Mouse (Mus musculus) liver, embryonic 14.5 days (tissue): ENCODE data around the gene Knstrn. TPM values are rescaled to one million over a fixed set of nuclear protein-coding genes. Genes with fewer than 3 reads are reported as not detected.
A peak's percentile ranks its signal among the peaks of the same experiment; 100 is the strongest.

Experiments
- ATAC-seq: fragments of 200-750 bp; cut with Nextera tagmentation; 2 replicates; pipeline ENCODE4 v1.8.0; 2017; ENCODE audit warnings: moderate number of reproducible peaks, mild to moderate bottlenecking, moderate library complexity; ENCODE audit not compliant: insufficient read depth
- DNase-seq, 3 experiments: peaks; one replicate each; pipeline ENCODE4 v3.0.0-alpha.2; 2012 to 2013; ENCODE audit warnings: low read depth in 3 of 3, low spot score in 3 of 3
- H3K27ac ChIP-seq: fragments of 300-500 bp; sonication (generic); 2 replicates; pipeline ENCODE4 v1.5.1; 2014; ENCODE audit warnings: moderate library complexity, mild to moderate bottlenecking, control low read depth, inconsistent platforms
- H3K27me3 ChIP-seq: fragments of 300-500 bp; sonication (generic); 2 replicates; pipeline ENCODE4 v1.6.1; 2014; ENCODE audit warnings: mild to moderate bottlenecking, low read length, moderate library complexity; ENCODE audit not compliant: control insufficient read depth, insufficient read depth
- H3K36me3 ChIP-seq: fragments of 300-500 bp; sonication (generic); replicated peaks from 2 replicates; pipeline ENCODE4 v1.6.1; 2014; ENCODE audit warnings: low read depth; ENCODE audit not compliant: control insufficient read depth, insufficient read depth
- H3K4me1 ChIP-seq, 2 experiments: fragments of 200-500 bp in 1 of 2; fragments of 300-500 bp in 1 of 2; sonication (generic) in 1 of 2; replicated peaks; 2 replicates each; pipeline ENCODE4 v1.6.1; 2012 to 2014; ENCODE audit warnings: antibody characterized with exemption in 1 of 2, inconsistent platforms in 1 of 2, low read length in 1 of 2; ENCODE audit not compliant: control insufficient read depth in 2 of 2, insufficient read depth in 2 of 2
- H3K4me2 ChIP-seq: fragments of 300-500 bp; sonication (generic); 2 replicates; pipeline ENCODE4 v1.6.1; 2014; ENCODE audit warnings: low read depth, mild to moderate bottlenecking, control low read depth, moderate library complexity
- H3K4me3 ChIP-seq, 2 experiments: fragments of 200-500 bp in 1 of 2; fragments of 300-500 bp in 1 of 2; sonication (generic) in 1 of 2; 2 replicates each; pipeline ENCODE4 v1.5.1; 2012 to 2014; ENCODE audit warnings: low read depth in 2 of 2, low read length in 2 of 2, mild to moderate bottlenecking in 2 of 2, control low read depth in 1 of 2, inconsistent platforms in 1 of 2, moderate library complexity in 1 of 2; ENCODE audit not compliant: insufficient read depth in 1 of 2
- H3K9ac ChIP-seq: fragments of 300-500 bp; sonication (generic); replicated peaks from 2 replicates; pipeline ENCODE4 v1.6.1; 2014; ENCODE audit warnings: mild to moderate bottlenecking, control low read depth, moderate library complexity
- H3K9me3 ChIP-seq: fragments of 300-500 bp; sonication (generic); 2 replicates; pipeline ENCODE4 v1.6.1; 2016; ENCODE audit warnings: low read length, mixed read lengths; ENCODE audit not compliant: control insufficient read depth
- CTCF ChIP-seq: IDR thresholded peaks from 2 replicates; pipeline ENCODE4 v1.5.1; 2016; ENCODE audit warnings: antibody characterized with exemption, low read depth, control low read depth
- EP300 ChIP-seq: IDR thresholded peaks from 2 replicates; pipeline ENCODE4 v1.6.1; 2016; ENCODE audit warnings: antibody characterized with exemption, low read depth
- WGBS: fragments of 180-500 bp; shearing (Covaris S2); extraction: QIAGEN DNeasy Blood & Tissue Kit; methylation state at CpG from one replicate; pipeline ENCODE4 v1.1.7; 2014; ENCODE audit not compliant: insufficient replicate concordance; 5-methylcytosine and 5-hydroxymethylcytosine counted together
- polyA plus RNA-seq, 2 experiments: library from polyadenylated mRNA; depleted of rRNA in 1 of 2; stranded (reverse) in 1 of 2; unstranded in 1 of 2; fragments of >200 nt; fragmentation: Nextera tagmentation in 1 of 2; extraction: Ambion mirVana in 1 of 2; gene quantifications; 2 replicates each; pipeline versions ENCODE4 v1.2.1 to v1.2.3; 2012 to 2014

Knstrn gene
- polyA plus RNA-seq, 2 experiments: 50.8 to 84.7 TPM

DNA sequence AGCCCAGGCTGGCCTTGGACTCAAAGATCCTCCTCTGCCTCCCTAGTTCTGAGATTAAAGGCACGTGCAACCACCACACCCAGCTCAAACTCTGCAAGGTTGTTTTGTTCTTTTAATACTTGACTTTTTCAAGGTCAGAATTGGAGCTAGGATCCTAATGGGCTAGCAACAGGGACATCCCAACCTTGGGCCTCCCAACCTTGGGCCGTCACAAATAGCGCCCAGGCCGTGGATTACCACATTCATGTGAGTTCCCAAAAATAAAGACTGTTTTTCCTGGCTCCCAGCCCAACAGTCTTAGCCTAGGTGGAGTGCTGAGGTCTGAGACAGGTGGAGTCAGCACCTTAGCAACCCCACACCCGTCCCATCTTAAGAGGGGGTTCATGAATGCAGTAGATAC lies 68.2 kb downstream of the Knstrn start:
- Histone ChIP-seq H3K4me1 (peaks cover 6 to 8% of the 10 kb centered on the region in 2 experiments), H3K36me3 (no peaks in the 10 kb centered on the region; the same call in 1 of the 2 replicates), H3K27ac (no peak overlapping the region), H3K9ac (no peak overlapping the region), H3K27me3 (no peaks in the 10 kb centered on the region), H3K9me3 (no peaks in the 10 kb centered on the region), H3K4me3 (no peak overlapping the region), H3K4me2 (no peak overlapping the region)
- ATAC-seq: no peak
- 79% methylated on average over 5 of the region's 5 CpGs for WGBS
- no peak for TF ChIP-seq CTCF
- no peak for TF ChIP-seq EP300
- no peak for DNase-seq

- peak overlapping the region; percentile 53 to 59 for H3K4me3 ChIP-seq
- ATAC-seq (peak; percentile 43), DNase-seq (peak in 1 of 3 experiments; percentile 62)
- no peaks in the 10 kb centered on the region for H3K27me3 ChIP-seq
- H3K27ac ChIP-seq: peak overlapping the region; percentile 29; the same call in 1 of the 2 replicates
- H3K4me1 ChIP-seq: peaks cover 13 to 17% of the 10 kb centered on the region in 2 experiments
- H3K9ac ChIP-seq: peak overlapping the region; percentile 53
- no peaks in the 10 kb centered on the region for H3K9me3 ChIP-seq
- no peaks in the 10 kb centered on the region for H3K36me3 ChIP-seq
- no peak for TF ChIP-seq EP300
- peak; percentile 100 for TF ChIP-seq CTCF
- H3K4me2 ChIP-seq: peak overlapping the region; percentile 90
- WGBS: 4% methylated on average over 32 of the region's 32 CpGs
These were observed 69.3 kb downstream of the Knstrn start for GRCm38 (mm10) chr2:118882840-118883679.

DNA sequence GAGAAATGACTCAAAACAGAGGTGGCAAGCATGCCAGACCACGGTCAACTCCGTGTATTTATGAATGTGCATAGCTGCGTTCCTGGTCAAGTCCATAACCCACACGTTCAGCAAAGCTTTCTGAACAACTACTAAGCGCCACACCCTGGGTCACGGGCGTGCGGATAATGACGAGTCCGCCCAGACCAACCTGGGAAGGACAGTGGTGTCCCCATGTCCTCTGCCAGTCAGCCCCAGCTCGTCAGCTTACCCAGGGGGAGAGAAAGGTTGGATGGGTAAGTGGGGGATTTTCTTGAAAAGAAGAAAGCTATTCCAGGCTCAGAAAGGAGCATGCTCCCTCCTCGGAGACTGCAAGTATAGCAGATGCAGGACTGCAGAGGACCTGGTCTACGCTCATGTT lies 73.6 kb downstream of the Knstrn start:
- TF ChIP-seq EP300: no peak
- TF ChIP-seq CTCF: no peak
- Histone ChIP-seq H3K9me3 (no peaks in the 10 kb centered on the region), H3K36me3 (no peaks in the 10 kb centered on the region), H3K27ac (peak overlapping the region; percentile 94), H3K9ac (peak overlapping the region; percentile 76), H3K4me3 (peak overlapping the region; percentile 34 to 59), H3K4me1 (peaks cover 23 to 29% of the 10 kb centered on the region in 2 experiments), H3K27me3 (peaks cover 7% of the 10 kb centered on the region), H3K4me2 (peak overlapping the region; percentile 76)
- ATAC-seq: peak; percentile 61
- DNase-seq: no peak
- WGBS: 33% methylated on average over 13 of the region's 13 CpGs

DNA sequence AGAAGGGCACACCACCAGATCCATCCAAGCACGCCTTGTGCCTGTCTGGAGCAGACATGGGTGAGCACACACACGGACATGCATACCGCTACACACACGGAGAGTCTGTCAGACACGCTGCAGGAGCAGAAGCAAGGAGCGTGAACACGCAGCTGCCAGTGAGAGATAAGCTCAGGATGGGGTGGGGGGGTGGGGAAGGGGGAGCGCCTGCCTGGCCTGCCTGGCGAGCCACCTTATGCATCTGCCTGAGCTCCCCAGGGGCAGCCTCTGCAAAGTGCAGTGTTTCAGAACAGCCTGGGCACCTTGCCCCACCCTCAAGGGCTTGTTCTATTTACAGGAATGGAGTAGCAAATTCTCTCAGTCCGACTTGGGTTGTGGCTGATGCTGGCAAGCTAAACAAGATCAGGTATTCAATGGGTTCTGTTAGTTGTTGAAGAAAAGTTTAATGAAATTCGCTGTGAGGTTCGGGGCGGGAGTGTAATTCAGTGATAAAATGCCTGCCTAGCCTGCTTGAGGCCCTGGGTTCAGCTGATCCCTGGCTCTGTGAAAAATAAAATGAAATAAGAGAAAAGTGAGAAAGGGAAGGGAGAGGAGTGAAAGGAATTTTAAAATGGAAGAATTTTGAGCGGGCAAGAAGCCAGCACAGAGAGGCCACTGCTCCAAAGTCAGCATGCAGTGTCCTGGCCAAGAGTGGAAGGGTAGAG lies 74.2 kb downstream of the Knstrn start:
- Histone ChIP-seq H3K4me2 (peak overlapping the region; percentile 76), H3K27ac (peak overlapping the region; percentile 94), H3K36me3 (no peaks in the 10 kb centered on the region), H3K9ac (peak overlapping the region; percentile 76), H3K9me3 (no peaks in the 10 kb centered on the region), H3K4me1 (peaks cover 20 to 26% of the 10 kb centered on the region in 2 experiments), H3K4me3 (peak overlapping the region; percentile 34 to 59), H3K27me3 (peaks cover 7% of the 10 kb centered on the region)
- WGBS: 5% methylated on average over 14 of the region's 14 CpGs
- DNase-seq (peak; percentile 67 to 75 (median 71)), ATAC-seq (peak; percentile 92)
- TF ChIP-seq CTCF (no peak), EP300 (peak; percentile 80)

- Histone ChIP-seq H3K27me3 (peaks cover 28% of the 10 kb centered on the region), H3K36me3 (no peaks in the 10 kb centered on the region), H3K4me1 (peaks cover 19 to 25% of the 10 kb centered on the region in 2 experiments), H3K4me3 (no peak overlapping the region), H3K4me2 (no peak overlapping the region), H3K27ac (no peak overlapping the region), H3K9me3 (no peaks in the 10 kb centered on the region), H3K9ac (no peak overlapping the region)
- DNase-seq (no peak), ATAC-seq (no peak)
- TF ChIP-seq CTCF: no peak
- TF ChIP-seq EP300: no peak
- WGBS: 82% methylated on average over 4 of the region's 4 CpGs
These were observed 77.4 kb downstream of the Knstrn start for GRCm38 (mm10) chr2:118891173-118891572.
